Mouse (Mus musculus): Measurements from ENCODE around the gene Mlph.

Mlph gene

GRCm38 (mm10) chr1:90914948-90915569, at the start of gene Mlph:
Gene Mlph, plus strand, starts transcription at chr1:90915085.
- DNase-seq (ENCODE audit: low spot score): peak; percentile 36

- DNase-seq (ENCODE audit: low spot score): no peak
These were observed 48.2 kb upstream of the Mlph start for GRCm38 (mm10) chr1:90866734-90867133.

GRCm38 (mm10) chr1:90870581-90870980, 44.3 kb upstream of the Mlph start:
- no peak for DNase-seq (ENCODE audit: low spot score)

GRCm38 (mm10) chr1:90875371-90875770, 39.5 kb upstream of the Mlph start:
- DNase-seq (ENCODE audit: low spot score): no peak

GRCm38 (mm10) chr1:90875961-90876360, 38.9 kb upstream of the Mlph start:
- DNase-seq (ENCODE audit: low spot score): no peak

GRCm38 (mm10) chr1:90876486-90877270, 38.2 kb upstream of the Mlph start:
- DNase-seq (ENCODE audit: low spot score): no peak

- DNase-seq (ENCODE audit: low spot score): no peak
These were observed 29.0 kb upstream of the Mlph start for GRCm38 (mm10) chr1:90885771-90886460.

- DNase-seq (ENCODE audit: low spot score): no peak
These were observed 20.4 kb upstream of the Mlph start for GRCm38 (mm10) chr1:90894521-90894920.

- no peak for DNase-seq (ENCODE audit: low spot score)
These were observed 19.9 kb upstream of the Mlph start for GRCm38 (mm10) chr1:90895004-90895403.

GRCm38 (mm10) chr1:90896281-90896680, 18.6 kb upstream of the Mlph start:
- no peak for DNase-seq (ENCODE audit: low spot score)

- peak; percentile 31 for DNase-seq (ENCODE audit: low spot score)
These were observed 18.0 kb upstream of the Mlph start for GRCm38 (mm10) chr1:90896741-90897361.

GRCm38 (mm10) chr1:90898012-90898411, 16.9 kb upstream of the Mlph start:
- DNase-seq (ENCODE audit: low spot score): no peak

GRCm38 (mm10) chr1:90899816-90900215, 15.1 kb upstream of the Mlph start:
- no peak for DNase-seq (ENCODE audit: low spot score)

GRCm38 (mm10) chr1:90900406-90900805, 14.5 kb upstream of the Mlph start:
- no peak for DNase-seq (ENCODE audit: low spot score)

GRCm38 (mm10) chr1:90901246-90901645, 13.6 kb upstream of the Mlph start:
- DNase-seq (ENCODE audit: low spot score): no peak

- no peak for DNase-seq (ENCODE audit: low spot score)
These were observed 13.1 kb upstream of the Mlph start for GRCm38 (mm10) chr1:90901681-90902208.

- no peak for DNase-seq (ENCODE audit: low spot score)
These were observed 12.1 kb upstream of the Mlph start for GRCm38 (mm10) chr1:90902751-90903150.

GRCm38 (mm10) chr1:90903211-90903945, 11.5 kb upstream of the Mlph start:
- no peak for DNase-seq (ENCODE audit: low spot score)

- no peak for DNase-seq (ENCODE audit: low spot score)
These were observed 10.9 kb upstream of the Mlph start for GRCm38 (mm10) chr1:90903971-90904458.

- DNase-seq (ENCODE audit: low spot score): no peak
These were observed 10.0 kb upstream of the Mlph start for GRCm38 (mm10) chr1:90904729-90905404.

GRCm38 (mm10) chr1:90906357-90906756, 8.5 kb upstream of the Mlph start:
- DNase-seq (ENCODE audit: low spot score): peak; percentile 51
